Mouse (Mus musculus) midbrain, postnatal 0 days (tissue): Measurements from ENCODE around the gene Lrch3. TPM values are rescaled to one million over a fixed set of nuclear protein-coding genes. Genes with fewer than 3 reads are reported as not detected.
A peak's percentile ranks its signal among the peaks of the same experiment; 100 is the strongest.

Experiments
- ATAC-seq: fragments of 200-750 bp; cut with Nextera tagmentation; 2 replicates; pipeline ENCODE4 v1.8.0; 2017; ENCODE audit warnings: moderate number of reproducible peaks, mild to moderate bottlenecking, moderate TSS enrichment, moderate library complexity; ENCODE audit not compliant: low FRiP score
- DNase-seq: peaks from one replicate; pipeline ENCODE4 v3.0.0-alpha.2; 2015; ENCODE audit warnings: low spot score
- H3K27ac ChIP-seq: fragments of 300-500 bp; sonication (generic); 2 replicates; pipeline ENCODE4 v1.5.1; 2014; ENCODE audit warnings: low read depth, mild to moderate bottlenecking, low read length, mixed read lengths
- H3K27me3 ChIP-seq: fragments of 300-500 bp; sonication (generic); 2 replicates; pipeline ENCODE4 v1.6.1; 2014; ENCODE audit warnings: low read length, control low read depth, mixed read lengths; ENCODE audit not compliant: insufficient read depth
- H3K36me3 ChIP-seq: fragments of 300-500 bp; sonication (generic); 2 replicates; pipeline ENCODE4 v1.6.1; 2014; ENCODE audit warnings: low read length, control low read depth, mixed read lengths; ENCODE audit not compliant: insufficient read depth
- H3K4me1 ChIP-seq: fragments of 300-500 bp; sonication (generic); 2 replicates; pipeline ENCODE4 v1.6.1; 2014; ENCODE audit warnings: mild to moderate bottlenecking, control low read depth, antibody characterized with exemption, low read length, mixed read lengths; ENCODE audit not compliant: insufficient read depth
- H3K4me2 ChIP-seq: fragments of 300-500 bp; sonication (generic); 2 replicates; pipeline ENCODE4 v1.6.1; 2014; ENCODE audit warnings: low read depth, mild to moderate bottlenecking, low read length, mixed read lengths; ENCODE audit not compliant: poor library complexity, severe bottlenecking
- H3K4me3 ChIP-seq: fragments of 300-500 bp; sonication (generic); 2 replicates; pipeline ENCODE4 v1.5.1; 2014; ENCODE audit warnings: low read depth, mild to moderate bottlenecking, low read length, moderate library complexity
- H3K9ac ChIP-seq: fragments of 300-500 bp; sonication (generic); replicated peaks from 2 replicates; pipeline ENCODE4 v1.6.1; 2014; ENCODE audit warnings: mild to moderate bottlenecking, low read length, moderate library complexity, mixed read lengths; ENCODE audit not compliant: poor library complexity, severe bottlenecking
- H3K9me3 ChIP-seq: fragments of 300-500 bp; sonication (generic); 2 replicates; pipeline ENCODE4 v1.6.1; 2016; ENCODE audit warnings: low read length, control low read depth
- CTCF ChIP-seq: IDR thresholded peaks from 2 replicates; pipeline ENCODE4 v1.5.1; 2016; ENCODE audit warnings: antibody characterized with exemption, mild to moderate bottlenecking
- WGBS: fragments of 180-500 bp; shearing (Covaris S2); extraction: QIAGEN DNeasy Blood & Tissue Kit; methylation state at CpG from one replicate; pipeline ENCODE4 v1.1.7; 2014; 5-methylcytosine and 5-hydroxymethylcytosine counted together
- polyA plus RNA-seq: library from polyadenylated mRNA; unstranded; fragments of >200 nt; fragmentation: Nextera tagmentation; extraction: Ambion mirVana; gene quantifications from 2 replicates; pipeline ENCODE4 v1.2.1, GENCODE M21; 2015
- total RNA-seq: library from RNA; depleted of rRNA; stranded (reverse); fragments of >200 nt; gene quantifications from 2 replicates; pipeline ENCODE4 v1.2.3, GENCODE M21; 2014

The Lrch3 gene
- total and polyA plus RNA-seq, 2 experiments from 2014 or later, result 25.3 to 38.9 TPM

- H3K4me2 ChIP-seq, result no peak overlapping the region
- no peak for TF ChIP-seq CTCF
- DNase-seq (no peak), ATAC-seq (no peak)
- WGBS, result 87% methylated on average over 3 of the region's 3 CpGs
- H3K27me3 ChIP-seq, result no peaks in the 10 kb centered on the region
- no peak overlapping the region for H3K4me3 ChIP-seq
- no peaks in the 10 kb centered on the region for H3K9me3 ChIP-seq
- no peak overlapping the region for H3K9ac ChIP-seq
- no peaks in the 10 kb centered on the region for H3K4me1 ChIP-seq
- peaks cover 3% of the 10 kb centered on the region; the same call in 1 of the 2 replicates for H3K36me3 ChIP-seq
- no peak overlapping the region for H3K27ac ChIP-seq
Measured at GRCm38 (mm10) chr16:33021381-33021780, 107.5 kb downstream of the Lrch3 start.

DNA sequence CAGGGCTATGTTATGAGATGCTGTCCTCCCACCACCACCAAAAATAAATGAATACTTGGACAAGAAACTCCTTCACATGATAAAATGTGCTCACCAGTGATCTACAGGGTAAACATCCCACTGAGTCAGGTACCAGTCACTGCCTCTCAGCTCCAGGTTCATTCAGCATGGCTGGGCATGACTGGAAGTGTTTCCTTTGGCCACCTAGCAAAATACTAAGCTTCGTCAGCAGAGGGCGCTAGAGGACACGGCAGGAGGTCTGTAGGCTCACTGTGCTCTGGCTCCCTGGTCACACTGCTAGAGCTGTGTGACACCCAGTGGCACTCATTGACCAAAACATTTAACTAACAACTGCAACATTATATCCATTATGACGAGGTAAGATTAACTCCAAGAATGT lies 109.8 kb downstream of the Lrch3 start:
- DNase-seq (peak; percentile 71), ATAC-seq (0 out of 2 replicates have a peak, but pooled peaks have one; percentile 31)
- H3K27me3 ChIP-seq, result no peaks in the 10 kb centered on the region
- H3K9me3 ChIP-seq, result no peaks in the 10 kb centered on the region
- peak; percentile 90 for TF ChIP-seq CTCF
- no peak overlapping the region for H3K4me2 ChIP-seq
- H3K27ac ChIP-seq, result no peak overlapping the region
- H3K36me3 ChIP-seq, result no peaks in the 10 kb centered on the region
- H3K4me3 ChIP-seq, result no peak overlapping the region
- H3K4me1 ChIP-seq, result no peaks in the 10 kb centered on the region
- no peak overlapping the region for H3K9ac ChIP-seq
- 2% methylated on average over 4 of the region's 4 CpGs for WGBS

DNA sequence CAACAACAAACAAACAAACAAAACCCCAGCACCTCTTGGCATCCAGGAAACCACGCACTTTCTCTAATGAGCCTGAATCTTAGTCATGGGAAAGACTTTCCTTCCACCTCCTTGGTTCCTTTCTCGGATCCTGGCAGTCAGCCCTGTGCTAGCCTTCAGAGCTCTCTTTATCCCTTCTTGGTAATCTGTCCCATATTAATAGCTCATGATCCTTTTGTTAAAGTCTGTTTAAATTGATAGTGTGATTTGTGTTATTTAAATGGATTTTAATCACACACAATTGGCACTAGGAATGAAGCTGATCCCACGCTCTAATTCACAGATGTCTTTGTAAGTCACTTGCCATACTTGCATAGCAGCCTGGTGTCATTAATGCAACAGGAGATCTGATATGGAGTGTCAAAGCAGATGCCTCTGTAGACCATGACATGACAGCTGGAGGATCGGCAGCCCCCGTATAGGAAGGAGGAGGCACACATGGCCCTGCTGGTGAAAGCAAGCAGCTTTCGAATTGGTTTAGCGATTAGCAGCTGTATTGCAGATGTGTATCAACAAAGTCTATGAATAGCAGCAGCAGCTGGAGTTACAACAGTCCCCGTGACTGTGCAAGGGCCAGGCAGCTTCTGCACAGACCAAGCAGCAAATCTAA lies 110.7 kb downstream of the Lrch3 start:
- no peaks in the 10 kb centered on the region for H3K4me1 ChIP-seq
- DNase-seq (peak; percentile 12), ATAC-seq (no peak)
- no peak overlapping the region for H3K4me2 ChIP-seq
- no peak overlapping the region for H3K27ac ChIP-seq
- H3K36me3 ChIP-seq, result no peaks in the 10 kb centered on the region
- no peak for TF ChIP-seq CTCF
- no peaks in the 10 kb centered on the region for H3K27me3 ChIP-seq
- 70% methylated on average over 8 of the region's 8 CpGs for WGBS
- H3K4me3 ChIP-seq, result no peak overlapping the region
- no peak overlapping the region for H3K9ac ChIP-seq
- H3K9me3 ChIP-seq, result no peaks in the 10 kb centered on the region

DNA sequence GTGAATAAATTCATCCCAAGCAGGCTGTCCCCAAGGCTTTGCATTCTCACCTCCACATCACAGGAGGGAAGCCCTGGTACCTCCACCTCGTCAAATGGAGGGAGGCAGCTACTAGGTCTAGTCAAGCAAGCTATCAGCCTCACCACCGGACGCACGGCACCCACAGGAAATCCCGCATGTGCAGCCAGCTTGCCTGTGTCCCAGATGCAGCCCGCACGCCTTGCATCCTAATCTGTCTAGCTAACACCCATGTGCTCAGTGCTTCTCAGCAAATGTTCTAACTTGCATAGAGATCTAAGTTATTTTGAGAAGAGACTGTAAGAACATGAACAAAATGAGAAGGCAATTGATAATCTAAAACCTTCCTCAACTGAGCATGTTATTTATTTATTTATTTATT lies 112.5 kb downstream of the Lrch3 start:
- WGBS, result 91% methylated on average over 7 of the region's 7 CpGs
- no peak overlapping the region for H3K27ac ChIP-seq
- no peaks in the 10 kb centered on the region for H3K9me3 ChIP-seq
- H3K4me2 ChIP-seq, result no peak overlapping the region
- H3K4me3 ChIP-seq, result no peak overlapping the region
- TF ChIP-seq CTCF, result no peak
- no peaks in the 10 kb centered on the region for H3K27me3 ChIP-seq
- ATAC-seq (no peak), DNase-seq (no peak)
- no peaks in the 10 kb centered on the region for H3K36me3 ChIP-seq
- no peak overlapping the region for H3K9ac ChIP-seq
- H3K4me1 ChIP-seq, result no peaks in the 10 kb centered on the region

DNA sequence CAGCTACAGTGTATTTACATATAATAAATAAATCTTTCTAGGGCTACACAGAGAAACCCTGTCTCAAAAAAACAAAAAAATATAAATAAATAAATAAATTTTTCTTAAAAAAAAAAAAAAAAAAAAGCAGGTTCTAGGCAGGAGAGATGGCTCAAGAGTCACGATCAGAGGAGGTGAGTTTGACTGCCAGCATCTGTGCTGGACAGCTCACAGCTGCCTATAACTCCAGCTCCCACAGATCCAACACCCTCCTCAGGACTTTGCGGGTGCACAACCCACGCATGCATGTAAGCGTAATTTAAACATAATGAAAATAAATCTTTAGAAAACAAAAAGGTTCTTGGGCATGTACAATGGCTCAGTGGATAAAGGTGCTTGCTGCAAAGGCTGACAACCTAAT lies 122.1 kb downstream of the Lrch3 start:
- no peak overlapping the region for H3K4me2 ChIP-seq
- no peaks in the 10 kb centered on the region for H3K36me3 ChIP-seq
- no peaks in the 10 kb centered on the region for H3K4me1 ChIP-seq
- TF ChIP-seq CTCF, result no peak
- no peaks in the 10 kb centered on the region for H3K27me3 ChIP-seq
- no peak for ATAC-seq
- DNase-seq, result no peak
- no peaks in the 10 kb centered on the region for H3K9me3 ChIP-seq
- no peak overlapping the region for H3K27ac ChIP-seq
- no peak overlapping the region for H3K9ac ChIP-seq
- no peak overlapping the region for H3K4me3 ChIP-seq
- WGBS, result 90% methylated on average over 4 of the region's 4 CpGs

- no peaks in the 10 kb centered on the region for H3K27me3 ChIP-seq
- H3K9me3 ChIP-seq, result no peaks in the 10 kb centered on the region
- H3K9ac ChIP-seq, result no peak overlapping the region
- H3K4me3 ChIP-seq, result no peak overlapping the region
- TF ChIP-seq CTCF, result no peak
- H3K4me1 ChIP-seq, result no peaks in the 10 kb centered on the region
- DNase-seq (no peak), ATAC-seq (no peak)
- 86% methylated on average over 1 of the region's 1 CpGs for WGBS
- H3K36me3 ChIP-seq, result no peaks in the 10 kb centered on the region
- no peak overlapping the region for H3K4me2 ChIP-seq
- H3K27ac ChIP-seq, result no peak overlapping the region
Measured at GRCm38 (mm10) chr16:33042682-33043081, 128.8 kb downstream of the Lrch3 start.
